Mouse (Mus musculus) CH12.LX (cell line): Measurements from ENCODE around the gene Avpr2.
A peak's percentile ranks its signal among the peaks of the same experiment; 100 is the strongest.

Experiments
- CHD2 ChIP-seq: IDR thresholded peaks from 2 replicates; pipeline ENCODE4 v1.6.1; 2011; ENCODE audit warnings: low read length, improper control_type of control experiment
- CTCF ChIP-seq, 2 experiments: IDR thresholded peaks in 1 of 2; conservative IDR thresholded peaks in 1 of 2; 2 replicates each; pipeline ENCODE4 v1.5.1; 2011 to 2012; ENCODE audit warnings: low read depth in 2 of 2, low read length in 2 of 2, improper control_type of control experiment in 1 of 2, inconsistent platforms in 1 of 2, mild to moderate bottlenecking in 1 of 2, moderate library complexity in 1 of 2
- EP300 ChIP-seq: IDR thresholded peaks from 2 replicates; pipeline ENCODE4 v1.6.1; 2011; ENCODE audit warnings: low read length, improper control_type of control experiment
- ETS1 ChIP-seq: conservative IDR thresholded peaks from 2 replicates; pipeline ENCODE4 v1.6.1; 2012; ENCODE audit warnings: low read depth, mild to moderate bottlenecking, inconsistent platforms, low read length, improper control_type of control experiment, moderate library complexity
- JUND ChIP-seq: conservative IDR thresholded peaks from 2 replicates; pipeline ENCODE4 v1.6.1; 2011; ENCODE audit warnings: low read depth, low read length, improper control_type of control experiment
- MXI1 ChIP-seq: IDR thresholded peaks from 2 replicates; pipeline ENCODE4 v1.6.1; 2011; ENCODE audit warnings: mild to moderate bottlenecking, low read depth, low read length, improper control_type of control experiment

DNA sequence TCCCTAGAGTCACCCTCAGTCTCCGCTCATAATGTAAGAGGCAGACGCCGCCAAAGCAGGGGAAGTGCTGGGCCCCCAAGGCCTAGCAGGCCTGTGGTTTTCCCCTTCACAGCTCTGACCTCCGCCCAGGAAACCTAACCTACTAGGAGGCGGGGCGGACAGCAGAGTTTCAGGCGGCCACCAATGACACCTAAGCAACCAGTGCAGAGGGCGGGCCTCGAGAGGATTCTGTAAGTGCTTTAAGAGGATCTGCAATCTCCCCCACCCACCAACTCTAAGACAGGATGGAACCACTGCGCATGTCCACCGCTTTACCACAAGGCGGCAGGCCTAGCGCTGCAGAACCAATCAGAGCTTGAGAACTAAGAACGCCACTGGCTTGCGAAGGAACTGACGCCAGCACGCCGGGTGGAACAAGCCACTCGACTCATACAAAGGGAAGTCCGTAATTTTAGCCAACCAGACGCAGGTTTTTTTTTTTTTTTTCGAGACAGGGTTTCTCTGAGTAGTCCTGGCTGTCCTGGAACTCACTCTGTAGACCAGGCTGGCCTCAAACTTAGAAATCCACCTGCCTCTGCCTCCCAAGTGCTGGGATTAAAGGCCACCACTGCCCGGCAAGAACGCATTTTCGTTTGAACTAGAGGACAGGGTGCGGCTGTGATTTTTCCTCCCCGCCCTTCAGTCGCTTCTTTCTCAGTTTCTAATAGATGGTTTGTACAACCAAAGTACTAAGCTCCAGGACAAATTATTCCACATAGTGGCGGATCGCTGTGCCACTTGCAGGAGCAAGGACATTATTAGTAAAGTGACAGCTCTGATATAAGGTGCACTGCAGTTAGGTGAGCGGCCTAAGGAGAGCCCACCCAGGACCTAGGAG is 23.2 kb downstream of the Avpr2 start:
- TF ChIP-seq CTCF (conservative IDR thresholded peaks at IDR 0.05 in 1 of 2, IDR thresholded peaks at IDR 0.05 in 1 of 2; ENCODE audit: low read depth in 2 of 2, low read length in 2 of 2) (no peak), CHD2 (no peak), ETS1 (no peak), JUND (no peak), EP300 (0 out of 2 replicates have a peak, but pooled peaks have one; percentile 15), MXI1 (no peak)
